In the genomic region with DNA sequence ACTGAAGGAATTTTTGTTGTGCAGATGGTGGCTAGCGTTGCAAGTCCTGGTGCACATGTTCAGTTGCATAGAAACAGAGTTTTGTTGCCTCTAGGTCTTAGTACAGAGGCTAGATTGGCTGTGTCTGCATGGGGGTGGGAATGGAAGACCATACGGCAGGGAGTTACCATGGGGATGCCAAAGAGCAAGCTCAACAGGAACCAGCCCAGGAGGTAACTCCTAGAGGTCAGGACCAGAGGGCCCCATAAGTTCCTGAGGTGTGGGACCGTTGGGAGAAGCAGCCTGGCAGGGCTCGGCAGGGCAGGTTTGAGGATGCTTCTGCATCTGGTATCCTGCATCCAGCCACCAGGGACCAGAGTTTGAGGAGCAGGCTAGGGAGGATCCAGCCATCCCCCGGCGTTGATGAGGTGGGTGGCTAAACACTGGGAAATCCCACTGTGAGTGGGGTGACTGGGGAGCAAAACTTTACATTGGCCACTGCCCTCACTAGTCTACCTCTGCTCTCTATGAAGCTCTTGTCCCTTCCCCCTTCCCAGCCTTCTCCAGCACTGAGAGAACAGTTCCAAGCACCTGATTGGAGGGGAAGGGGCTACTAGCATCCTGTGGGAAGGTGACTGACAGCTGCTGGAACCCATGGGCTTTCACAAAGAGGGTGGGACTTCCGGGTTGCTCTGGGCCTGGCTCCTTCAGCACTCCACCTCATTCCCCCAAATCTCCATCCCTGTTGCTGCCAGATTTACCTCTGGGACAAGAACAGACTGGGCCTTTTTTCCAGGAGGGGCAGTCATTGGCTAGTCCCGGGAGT, we compare ENCODE assay signal across 8 mouse cellular contexts. TPM values are rescaled to one million over a fixed set of nuclear protein-coding genes. Genes with fewer than 3 reads are reported as not detected.
DNase-seq lines count a peak whose midpoint lies in the region; ATAC-seq lines count a peak whose summit lies in the region.

No protein-coding gene starts in this region.

- ATAC-seq in heart, embryonic 15.5 days (replicated peaks; ENCODE audit: insufficient number of reproducible peaks, insufficient read depth, low FRiP score, low read depth), result no peak
- no peak for ATAC-seq in inflammation-experienced regulatory T-cells, adult 6 months

- H3K9me3 ChIP-seq in heart, embryonic 15.5 days (replicated peaks), result no peaks in the 10 kb centered on the region
- no peaks in the 10 kb centered on the region for H3K9me3 ChIP-seq in midbrain, embryonic 10.5 days (replicated peaks)

- 0 out of 2 replicates have a peak overlapping the region, but pooled peaks have one; percentile 19 for H3K27ac ChIP-seq in heart, embryonic 15.5 days
- peak overlapping the region; percentile 89 for H3K27ac ChIP-seq in midbrain, embryonic 10.5 days (replicated peaks)

- peak overlapping the region; percentile 87 for H3K9ac ChIP-seq in heart, embryonic 15.5 days

- no peaks in the 10 kb centered on the region for H3K27me3 ChIP-seq in heart, embryonic 15.5 days
- no peaks in the 10 kb centered on the region for H3K27me3 ChIP-seq in midbrain, embryonic 10.5 days (ENCODE audit: low read depth, poor library complexity, severe bottlenecking)

- H3K4me3 ChIP-seq in heart, embryonic 15.5 days, result peak overlapping the region; percentile 90
- H3K4me3 ChIP-seq in midbrain, embryonic 10.5 days, result peak overlapping the region; percentile 95

- 17% methylated on average over 8 of the region's 8 CpGs for WGBS in heart, embryonic 15.5 days
- 8% methylated on average over 8 of the region's 8 CpGs for WGBS in midbrain, embryonic 10.5 days

- H3K36me3 ChIP-seq in heart, embryonic 15.5 days, result peaks cover 13% of the 10 kb centered on the region; the same call in 1 of the 2 replicates
- peaks cover 39% of the 10 kb centered on the region for H3K36me3 ChIP-seq in midbrain, embryonic 10.5 days

- H3K4me1 ChIP-seq in heart, embryonic 15.5 days (replicated peaks), result peaks cover 27% of the 10 kb centered on the region
- peaks cover 33% of the 10 kb centered on the region for H3K4me1 ChIP-seq in midbrain, embryonic 10.5 days

- peak overlapping the region; percentile 93 for H3K4me2 ChIP-seq in heart, embryonic 15.5 days

- peak; percentile 59 for DNase-seq in layer of hippocampus, adult 11-12 months (ENCODE audit: low spot score)
- no peak for DNase-seq in layer of hippocampus, adult 9-10 months (ENCODE audit: low spot score)
- peak; percentile 78 for DNase-seq in cerebellum, postnatal 10 days
- DNase-seq in layer of hippocampus, postnatal 10 days (ENCODE audit: low spot score in 2 of 2), result peak; percentile 53 to 71
- DNase-seq in midbrain, embryonic 10.5 days (ENCODE audit: low spot score), result peak; percentile 85
- DNase-seq in telencephalon, adult 2 months (ENCODE audit: low read depth, low spot score), result peak; percentile 63

RNA-seq across cellular contexts. Expression of gene Hdgfl2, which starts 1.5 kb away (rescaled TPM):
- polyA plus RNA-seq in heart, embryonic 15.5 days (2015; fragmentation: Nextera tagmentation; extraction: Ambion mirVana), result 65.8 and 86.4 TPM in 2 replicates
- total RNA-seq in layer of hippocampus, postnatal 10 days (2021), result 100 to 1,000 TPM in 1 of 2 experiments, 10 to 100 TPM in 1; 99.8 to 115 TPM
- 188 and 191 TPM in 2 replicates for polyA plus RNA-seq in midbrain, embryonic 10.5 days (2016; fragmentation: Nextera tagmentation; extraction: Ambion mirVana)
- 10 to 100 TPM; 32.5 to 58.6 (median 40.3) TPM for polyA plus RNA-seq in inflammation-experienced regulatory T-cells, adult 6 months (2017; shearing (Covaris generic))

RNA-seq across cellular contexts. Expression of gene Ubxn6, which starts 6.2 kb away (rescaled TPM):
- polyA plus RNA-seq in heart, embryonic 15.5 days (2015; fragmentation: Nextera tagmentation; extraction: Ambion mirVana), result 42.0 and 45.0 TPM in 2 replicates
- 10 to 100 TPM; 68.5 to 70.6 TPM for total RNA-seq in layer of hippocampus, postnatal 10 days (2021)
- 35.7 and 41.2 TPM in 2 replicates for polyA plus RNA-seq in midbrain, embryonic 10.5 days (2016; fragmentation: Nextera tagmentation; extraction: Ambion mirVana)
- 10 to 100 TPM; 28.7 to 41.6 (median 34.2) TPM for polyA plus RNA-seq in inflammation-experienced regulatory T-cells, adult 6 months (2017; shearing (Covaris generic))

RNA-seq across cellular contexts. Expression of gene Plin4, which starts 28.6 kb away (rescaled TPM):
- 0.41 and 0.57 TPM in 2 replicates for polyA plus RNA-seq in heart, embryonic 15.5 days (2015; fragmentation: Nextera tagmentation; extraction: Ambion mirVana)
- total RNA-seq in layer of hippocampus, postnatal 10 days (2021), result under 1 TPM; 0.43 to 0.51 TPM
- 0.04 and 0.11 TPM in 2 replicates for polyA plus RNA-seq in midbrain, embryonic 10.5 days (2016; fragmentation: Nextera tagmentation; extraction: Ambion mirVana)
- under 1 TPM in 1 of 3 experiments, not detected in 2; 0.09 TPM for polyA plus RNA-seq in inflammation-experienced regulatory T-cells, adult 6 months (2017; shearing (Covaris generic))

RNA-seq across cellular contexts. Expression of gene Plin5, which starts 36.4 kb away (rescaled TPM):
- polyA plus RNA-seq in heart, embryonic 15.5 days (2015; fragmentation: Nextera tagmentation; extraction: Ambion mirVana), result 1.0 and 1.1 TPM in 2 replicates
- total RNA-seq in layer of hippocampus, postnatal 10 days (2021), result 1 to 10 TPM; 1.0 to 1.7 TPM
- polyA plus RNA-seq in midbrain, embryonic 10.5 days (2016; fragmentation: Nextera tagmentation; extraction: Ambion mirVana), result 0.11 and 0.21 TPM in 2 replicates
- polyA plus RNA-seq in inflammation-experienced regulatory T-cells, adult 6 months (2017; shearing (Covaris generic)), result under 1 TPM in 1 of 3 experiments, not detected in 2; 0.16 TPM

RNA-seq across cellular contexts. Expression of gene Chaf1a, which starts 40.7 kb away (rescaled TPM):
- 10.1 and 15.0 TPM in 2 replicates for polyA plus RNA-seq in heart, embryonic 15.5 days (2015; fragmentation: Nextera tagmentation; extraction: Ambion mirVana)
- total RNA-seq in layer of hippocampus, postnatal 10 days (2021), result 1 to 10 TPM; 5.2 to 6.2 TPM
- 45.4 and 49.3 TPM in 2 replicates for polyA plus RNA-seq in midbrain, embryonic 10.5 days (2016; fragmentation: Nextera tagmentation; extraction: Ambion mirVana)
- 1 to 10 TPM in 2 of 3 experiments, under 1 TPM in 1; 0.63 to 3.6 (median 1.3) TPM for polyA plus RNA-seq in inflammation-experienced regulatory T-cells, adult 6 months (2017; shearing (Covaris generic))
